Mouse (Mus musculus): ENCODE measurements around the gene Rab14. TPM values are rescaled to one million over a fixed set of nuclear protein-coding genes. Genes with fewer than 3 reads are reported as not detected.

The Rab14 gene
- polyA plus RNA-seq, 1 experiment = 102 TPM

GRCm38 (mm10) chr2:35214881-35215358, 14.0 kb upstream of the Rab14 start:
- H3K36me3 ChIP-seq (ENCODE audit: control insufficient read depth, insufficient read depth) = no peaks in the 10 kb centered on the region
- H3K4me2 ChIP-seq (ENCODE audit: low read depth) = peak overlapping the region; percentile 51
- H3K4me3 ChIP-seq = no peak overlapping the region
- H3ac ChIP-seq (ENCODE audit: control insufficient read depth, insufficient read length) = no peak overlapping the region
- H3K79me2 ChIP-seq (ENCODE audit: control insufficient read depth, insufficient read depth) = no peaks in the 10 kb centered on the region
- no peaks in the 10 kb centered on the region for H3K27me3 ChIP-seq (ENCODE audit: control insufficient read depth, insufficient read depth, insufficient read length)
- TF ChIP-seq MYOG (IDR thresholded peaks at IDR 0.05; ENCODE audit: control insufficient read depth in 1 of 3, insufficient read depth in 1 of 3, insufficient read length in 2 of 3, low read depth in 2 of 3) = peak in 2 of 3 experiments; percentile 64 to 77
- no peak for TF ChIP-seq TCF12 (IDR thresholded peaks at IDR 0.05; ENCODE audit: insufficient read depth, poor library complexity, severe bottlenecking)
- no peak for TF ChIP-seq USF1 (IDR thresholded peaks at IDR 0.05; ENCODE audit: low read depth)
- TF ChIP-seq MYOD1 (IDR thresholded peaks at IDR 0.05; ENCODE audit: control insufficient read depth in 1 of 3, insufficient read length in 2 of 3, low read depth in 2 of 3) = peak in 2 of 3 experiments; percentile 62 to 74
- TF ChIP-seq MAX (IDR thresholded peaks at IDR 0.05; ENCODE audit: low read depth) = no peak
- no peak for TF ChIP-seq POLR2AphosphoS2 (IDR thresholded peaks at IDR 0.05; ENCODE audit: insufficient read length, low read depth)
- no peak for TF ChIP-seq E2F4 (IDR thresholded peaks at IDR 0.05; ENCODE audit: insufficient read depth)
- TF ChIP-seq SRF (IDR thresholded peaks at IDR 0.05; ENCODE audit: control insufficient read depth, insufficient read length, low read depth) = peak; percentile 32

DNA sequence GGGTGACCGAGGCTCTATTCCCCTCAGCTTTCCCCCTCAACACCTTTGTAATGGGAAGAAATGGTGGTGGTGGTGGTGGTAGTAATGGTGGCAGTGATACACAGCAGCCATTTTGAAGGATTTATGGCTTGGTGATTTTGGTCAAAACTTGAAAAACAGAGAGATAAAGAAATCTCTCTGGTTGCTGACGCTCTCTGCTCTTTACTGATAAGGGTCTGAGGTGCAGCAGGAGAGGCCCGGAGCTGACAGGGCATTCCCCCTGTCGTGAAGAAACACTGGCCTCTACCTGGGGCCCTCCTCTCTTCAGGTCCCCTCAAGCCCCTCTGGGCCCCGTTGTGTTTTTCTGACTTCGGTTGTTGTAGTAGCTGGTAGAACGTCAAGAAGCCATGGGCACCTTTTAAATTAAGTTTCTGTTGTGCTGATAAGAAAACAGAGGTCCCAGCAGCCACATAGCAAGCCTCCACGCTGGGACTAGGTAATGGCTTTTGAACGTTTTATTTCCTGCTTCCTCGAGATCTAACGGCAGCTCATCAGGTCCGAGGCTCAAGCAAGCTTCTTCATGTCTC, 12.5 kb upstream of the Rab14 start:
- no peaks in the 10 kb centered on the region for H3K36me3 ChIP-seq (ENCODE audit: control insufficient read depth, insufficient read depth)
- no peak overlapping the region for H3K4me2 ChIP-seq (ENCODE audit: low read depth)
- no peak overlapping the region for H3K4me3 ChIP-seq
- no peak overlapping the region for H3ac ChIP-seq (ENCODE audit: control insufficient read depth, insufficient read length)
- no peaks in the 10 kb centered on the region for H3K27me3 ChIP-seq (ENCODE audit: control insufficient read depth, insufficient read depth, insufficient read length)
- no peak for TF ChIP-seq CEBPB (IDR thresholded peaks at IDR 0.05; ENCODE audit: insufficient read depth, poor library complexity, severe bottlenecking)
- TF ChIP-seq SRF (IDR thresholded peaks at IDR 0.05; ENCODE audit: control insufficient read depth, insufficient read length, low read depth) = no peak
- no peak for TF ChIP-seq POLR2AphosphoS2 (IDR thresholded peaks at IDR 0.05; ENCODE audit: insufficient read length, low read depth)
- no peak for TF ChIP-seq MYOG (IDR thresholded peaks at IDR 0.05; ENCODE audit: control insufficient read depth in 1 of 3, insufficient read depth in 1 of 3, insufficient read length in 2 of 3, low read depth in 2 of 3)
- no peaks in the 10 kb centered on the region for H3K79me2 ChIP-seq (ENCODE audit: control insufficient read depth, insufficient read depth)

DNA sequence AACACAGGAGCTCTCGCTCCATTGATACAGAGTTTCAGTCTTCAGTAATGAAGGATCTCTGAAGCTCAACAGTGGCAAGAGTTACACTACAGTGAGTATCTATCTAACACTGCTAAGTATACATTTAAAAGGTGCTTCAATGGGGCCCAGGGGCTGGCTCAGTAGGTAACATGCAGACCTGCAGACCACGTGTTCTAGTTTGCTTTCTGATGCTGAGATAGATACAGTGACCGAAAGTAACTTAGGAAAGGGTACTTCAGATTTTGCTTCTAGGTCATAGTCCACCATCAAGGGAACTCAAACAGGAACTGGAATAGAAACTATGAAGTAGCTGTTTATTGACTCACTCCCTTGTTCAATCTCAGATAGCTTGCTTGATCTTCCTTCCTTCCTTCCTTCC, 10.8 kb upstream of the Rab14 start:
- no peak overlapping the region for H3K4me2 ChIP-seq (ENCODE audit: low read depth)
- H3K79me2 ChIP-seq (ENCODE audit: control insufficient read depth, insufficient read depth) = no peaks in the 10 kb centered on the region
- no peak overlapping the region for H3K4me3 ChIP-seq
- no peak overlapping the region for H3ac ChIP-seq (ENCODE audit: control insufficient read depth, insufficient read length)
- no peaks in the 10 kb centered on the region for H3K36me3 ChIP-seq (ENCODE audit: control insufficient read depth, insufficient read depth)
- TF ChIP-seq CEBPB (IDR thresholded peaks at IDR 0.05; ENCODE audit: insufficient read depth, poor library complexity, severe bottlenecking) = no peak
- no peak for TF ChIP-seq MYOD1 (IDR thresholded peaks at IDR 0.05; ENCODE audit: control insufficient read depth in 1 of 3, insufficient read length in 2 of 3, low read depth in 2 of 3)
- no peak for TF ChIP-seq REST (IDR thresholded peaks at IDR 0.05; ENCODE audit: insufficient read depth, insufficient read length)
- no peak for TF ChIP-seq TCF3 (IDR thresholded peaks at IDR 0.05; ENCODE audit: insufficient read length, low read depth)
- TF ChIP-seq SRF (IDR thresholded peaks at IDR 0.05; ENCODE audit: control insufficient read depth, insufficient read length, low read depth) = no peak
- TF ChIP-seq POLR2AphosphoS2 (IDR thresholded peaks at IDR 0.05; ENCODE audit: insufficient read length, low read depth) = no peak
- TF ChIP-seq POLR2A (IDR thresholded peaks at IDR 0.05; ENCODE audit: insufficient read length, low read depth) = no peak
- no peak for TF ChIP-seq USF1 (IDR thresholded peaks at IDR 0.05; ENCODE audit: low read depth)
- no peak for TF ChIP-seq E2F4 (IDR thresholded peaks at IDR 0.05; ENCODE audit: insufficient read depth)
- TF ChIP-seq MYOG (IDR thresholded peaks at IDR 0.05; ENCODE audit: control insufficient read depth in 1 of 3, insufficient read depth in 1 of 3, insufficient read length in 2 of 3, low read depth in 2 of 3) = no peak
- no peak for TF ChIP-seq TCF12 (IDR thresholded peaks at IDR 0.05; ENCODE audit: insufficient read depth, poor library complexity, severe bottlenecking)
- no peak for TF ChIP-seq MAX (IDR thresholded peaks at IDR 0.05; ENCODE audit: low read depth)
- no peaks in the 10 kb centered on the region for H3K27me3 ChIP-seq (ENCODE audit: control insufficient read depth, insufficient read depth, insufficient read length)

DNA sequence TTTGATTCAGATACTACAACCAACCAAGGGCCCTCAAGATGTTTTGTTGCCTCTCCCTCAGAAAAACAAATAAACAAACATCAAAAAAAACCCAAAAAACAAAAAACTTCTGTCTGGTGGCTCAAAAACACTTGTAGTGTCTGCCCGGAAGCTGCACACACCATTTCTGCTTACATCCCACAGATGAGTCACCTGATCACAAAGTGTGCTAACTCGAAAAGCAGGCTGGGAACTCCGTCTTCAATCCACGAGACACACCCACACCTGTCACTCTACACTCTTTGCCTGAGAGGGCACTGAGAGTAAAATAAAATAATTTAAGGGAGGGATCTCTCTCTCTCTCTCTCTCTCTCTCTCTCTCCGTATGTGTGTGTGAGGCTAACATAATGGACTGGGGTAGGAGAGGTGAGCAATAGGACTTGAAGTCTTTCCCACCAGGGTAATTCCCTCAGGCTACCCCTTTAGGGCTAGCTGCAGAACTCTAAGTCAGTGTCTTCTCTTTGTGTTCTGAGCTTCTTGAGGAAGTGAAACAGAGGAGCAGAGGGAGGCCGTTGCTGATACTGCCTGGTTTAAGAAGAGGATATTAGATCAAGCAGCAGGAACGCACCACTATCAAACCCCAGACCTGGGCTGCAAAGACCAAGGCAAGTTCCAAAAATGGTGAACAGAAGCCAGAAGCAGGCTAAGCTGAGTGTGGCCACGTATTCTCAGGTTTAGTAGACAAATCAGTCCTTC, 8.2 kb upstream of the Rab14 start:
- no peaks in the 10 kb centered on the region for H3K79me2 ChIP-seq (ENCODE audit: control insufficient read depth, insufficient read depth)
- H3K36me3 ChIP-seq (ENCODE audit: control insufficient read depth, insufficient read depth) = no peaks in the 10 kb centered on the region
- TF ChIP-seq MAX (IDR thresholded peaks at IDR 0.05; ENCODE audit: low read depth) (no peak), REST (IDR thresholded peaks at IDR 0.05; ENCODE audit: insufficient read depth, insufficient read length) (no peak), SRF (IDR thresholded peaks at IDR 0.05; ENCODE audit: control insufficient read depth, insufficient read length, low read depth) (no peak), TCF3 (IDR thresholded peaks at IDR 0.05; ENCODE audit: insufficient read length, low read depth) (no peak), TCF12 (IDR thresholded peaks at IDR 0.05; ENCODE audit: insufficient read depth, poor library complexity, severe bottlenecking) (no peak), E2F4 (IDR thresholded peaks at IDR 0.05; ENCODE audit: insufficient read depth) (no peak), CEBPB (IDR thresholded peaks at IDR 0.05; ENCODE audit: insufficient read depth, poor library complexity, severe bottlenecking) (no peak), MYOG (IDR thresholded peaks at IDR 0.05; ENCODE audit: control insufficient read depth in 1 of 3, insufficient read depth in 1 of 3, insufficient read length in 2 of 3, low read depth in 2 of 3) (no peak), POLR2AphosphoS2 (IDR thresholded peaks at IDR 0.05; ENCODE audit: insufficient read length, low read depth) (no peak), MYOD1 (IDR thresholded peaks at IDR 0.05; ENCODE audit: control insufficient read depth in 1 of 3, insufficient read length in 2 of 3, low read depth in 2 of 3) (no peak), POLR2A (IDR thresholded peaks at IDR 0.05; ENCODE audit: insufficient read length, low read depth) (no peak), USF1 (IDR thresholded peaks at IDR 0.05; ENCODE audit: low read depth) (no peak)
- H3K4me2 ChIP-seq (ENCODE audit: low read depth) = no peak overlapping the region
- H3K4me3 ChIP-seq = no peak overlapping the region
- no peaks in the 10 kb centered on the region for H3K27me3 ChIP-seq (ENCODE audit: control insufficient read depth, insufficient read depth, insufficient read length)
- no peak overlapping the region for H3ac ChIP-seq (ENCODE audit: control insufficient read depth, insufficient read length)
